Mouse (Mus musculus) forebrain, embryonic 10.5 days (tissue): ENCODE measurements around the gene Cd300e. TPM values are rescaled to one million over a fixed set of nuclear protein-coding genes. Genes with fewer than 3 reads are reported as not detected.
"Not testable (repeated sequence)": the region's sequence is repeated elsewhere in the genome, so short reads cannot be mapped to it uniquely, and the experiment has no call there.

Experiments used
- DNase-seq: peaks from one replicate; pipeline ENCODE4 v3.0.0-alpha.2; 2017; ENCODE audit warnings: low spot score; ENCODE audit errors: extremely low spot score
- H3K27ac ChIP-seq: fragments of 300-500 bp; sonication (generic); 2 replicates; pipeline ENCODE4 v1.5.1; 2016; ENCODE audit warnings: mild to moderate bottlenecking
- H3K27me3 ChIP-seq: fragments of 300-500 bp; sonication (generic); 2 replicates; pipeline ENCODE4 v1.6.1; 2016; ENCODE audit warnings: mild to moderate bottlenecking; ENCODE audit not compliant: poor library complexity, severe bottlenecking
- H3K36me3 ChIP-seq: fragments of 300-500 bp; sonication (generic); replicated peaks from 2 replicates; pipeline ENCODE4 v1.6.1; 2016; ENCODE audit warnings: mild to moderate bottlenecking, moderate library complexity
- H3K4me1 ChIP-seq: fragments of 300-500 bp; sonication (generic); 2 replicates; pipeline ENCODE4 v1.6.1; 2016
- H3K4me3 ChIP-seq: fragments of 300-500 bp; sonication (generic); 2 replicates; pipeline ENCODE4 v1.5.1; 2016; ENCODE audit warnings: mild to moderate bottlenecking, moderate library complexity
- H3K9me3 ChIP-seq: fragments of 300-500 bp; sonication (generic); 2 replicates; pipeline ENCODE4 v1.6.1; 2016; ENCODE audit warnings: mild to moderate bottlenecking, moderate library complexity
- WGBS: fragments of 180-500 bp; shearing (Covaris S2); methylation state at CpG from one replicate; pipeline ENCODE4 v1.1.7; 2016; 5-methylcytosine and 5-hydroxymethylcytosine counted together
- polyA plus RNA-seq: library from polyadenylated mRNA; unstranded; fragments of >200 nt; fragmentation: Nextera tagmentation; extraction: Ambion mirVana; gene quantifications from 2 replicates; pipeline ENCODE4 v1.2.1, GENCODE M21; 2016

The Cd300e gene
- polyA plus RNA-seq, 1 experiment from 2014 or later: not detected

DNA sequence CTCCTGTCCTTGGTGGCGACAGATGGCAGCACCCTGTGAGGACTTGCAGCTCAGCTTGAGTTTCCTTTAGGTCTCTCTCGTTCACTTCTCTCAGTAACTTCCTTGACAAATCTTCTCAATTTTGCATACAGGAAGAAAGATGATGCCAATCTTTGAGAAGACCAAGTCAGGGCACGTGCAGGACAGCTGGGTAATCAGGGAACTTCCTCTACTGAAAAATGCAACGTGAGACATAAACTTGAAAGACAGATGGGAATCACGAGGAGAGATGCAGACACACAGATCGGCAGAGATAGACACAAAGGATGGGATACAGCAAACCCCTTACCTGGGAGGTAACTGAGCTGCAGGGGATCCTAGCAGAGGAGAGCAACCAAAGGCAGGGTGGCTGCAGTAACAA, 24.3 kb downstream of the Cd300e start, which contains the start of gene Cd300ld5:
Gene Cd300ld5, minus strand, starts transcription at position 101 of the 400 bp plus-strand sequence.
- H3K9me3 ChIP-seq, H3K4me1 ChIP-seq, H3K4me3 ChIP-seq, DNase-seq, H3K27me3 ChIP-seq, H3K27ac ChIP-seq, H3K36me3 ChIP-seq: not testable (repeated sequence)
- no CpG with 5 or more reads among the region's 6 CpGs for WGBS

- no CpG with 5 or more reads among the region's 6 CpGs for WGBS
These were observed 35.1 kb downstream of the Cd300e start, which contains the start of gene Cd300ld4 for GRCm38 (mm10) chr11:115026912-115027311. Gene Cd300ld4, minus strand, starts transcription at chr11:115027012.

GRCm38 (mm10) chr11:115016093-115016492, 45.9 kb downstream of the Cd300e start, which contains the start of gene Cd300ld2:
Gene Cd300ld2, minus strand, starts transcription at chr11:115016193.
- H3K9me3 ChIP-seq, H3K36me3 ChIP-seq, H3K4me1 ChIP-seq, H3K4me3 ChIP-seq, H3K27me3 ChIP-seq, H3K27ac ChIP-seq, DNase-seq: not testable (repeated sequence)
- WGBS: no CpG with 5 or more reads among the region's 7 CpGs

More at GRCm38 (mm10) chr11:115026912-115027311, 35.1 kb downstream of the Cd300e start, which contains the start of gene Cd300ld4:
- DNase-seq, H3K36me3 ChIP-seq, H3K4me1 ChIP-seq, H3K4me3 ChIP-seq, H3K9me3 ChIP-seq, H3K27me3 ChIP-seq, H3K27ac ChIP-seq: not testable (repeated sequence)

DNA sequence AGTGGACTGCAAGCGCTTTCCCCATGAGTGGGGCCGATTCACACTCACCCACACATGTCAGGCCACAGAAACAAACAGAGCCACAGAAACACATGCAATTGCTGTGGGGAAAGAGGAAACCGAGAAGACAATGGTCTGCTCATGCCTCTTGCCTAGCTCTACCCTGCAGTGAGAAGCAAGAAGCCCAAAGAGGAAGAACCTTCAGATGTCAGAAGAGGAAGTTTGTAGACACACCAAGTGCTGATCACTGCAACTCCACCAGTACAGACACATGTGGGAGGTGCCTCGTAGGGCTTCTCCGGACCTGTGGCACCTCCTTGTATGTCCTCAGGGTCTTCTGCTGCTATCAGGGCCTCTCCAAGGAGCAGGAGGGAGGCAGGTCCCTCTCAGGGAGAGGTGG, 57.9 kb downstream of the Cd300e start:
- Histone ChIP-seq H3K36me3 (no peaks in the 10 kb centered on the region), H3K4me1 (no peaks in the 10 kb centered on the region), H3K4me3 (no peak overlapping the region), H3K27me3 (no peaks in the 10 kb centered on the region), H3K9me3 (no peaks in the 10 kb centered on the region), H3K27ac (no peak overlapping the region)
- no peak for DNase-seq
- WGBS: 91% methylated on average over 5 of the region's 5 CpGs

Other genes with a start within 250 kb of the Cd300e start
- 31.7 and 32.3 TPM in 2 replicates for gene Gprc5c, start 211.0 kb downstream of the Cd300e start, polyA plus RNA-seq
- 0.42 and 1.3 TPM in 2 replicates for gene Cd300a, start 172.1 kb downstream of the Cd300e start, polyA plus RNA-seq
- gene Cd300lb, start 127.8 kb downstream of the Cd300e start, polyA plus RNA-seq: not detected in 2 replicates
- not detected in 2 replicates for gene Cd300c, start 93.0 kb downstream of the Cd300e start, polyA plus RNA-seq
- gene Cd300ld, start 72.3 kb downstream of the Cd300e start, polyA plus RNA-seq: 0.17 TPM in 1 of 2 replicates, not detected in the other
- gene Cd300c2, start 60.3 kb downstream of the Cd300e start, polyA plus RNA-seq: 0.20 and 0.41 TPM in 2 replicates
- gene Cd300ld2, start 46.0 kb downstream of the Cd300e start, polyA plus RNA-seq: not detected in 2 replicates
- not detected in 2 replicates for gene Cd300ld4, start 35.2 kb downstream of the Cd300e start, polyA plus RNA-seq
- gene Cd300ld5, start 24.4 kb downstream of the Cd300e start, polyA plus RNA-seq: not detected in 2 replicates
- not detected in 2 replicates for gene Cd300ld3, start 13.8 kb downstream of the Cd300e start, polyA plus RNA-seq
- gene Rab37, start 29.3 kb upstream of the Cd300e start, polyA plus RNA-seq: 0.76 and 0.90 TPM in 2 replicates
- gene Cd300lf, start 71.8 kb upstream of the Cd300e start, polyA plus RNA-seq: 0.09 and 0.10 TPM in 2 replicates
- 36.6 and 38.1 TPM in 2 replicates for gene Slc9a3r1, start 101.2 kb upstream of the Cd300e start, polyA plus RNA-seq
- gene Tmem104, start 125.3 kb upstream of the Cd300e start, polyA plus RNA-seq: 8.7 and 8.8 TPM in 2 replicates
- gene Nat9, start 125.7 kb upstream of the Cd300e start, polyA plus RNA-seq: 16.9 and 20.6 TPM in 2 replicates
- not detected in 2 replicates for gene Grin2c, start 205.1 kb upstream of the Cd300e start, polyA plus RNA-seq
- 16.3 and 17.5 TPM in 2 replicates for gene Fdxr, start 214.9 kb upstream of the Cd300e start, polyA plus RNA-seq
- 0.45 and 0.49 TPM in 2 replicates for gene Fads6, start 235.5 kb upstream of the Cd300e start, polyA plus RNA-seq
- 0.12 TPM in 1 of 2 replicates, not detected in the other for gene Otop2, start 245.0 kb upstream of the Cd300e start, polyA plus RNA-seq